In genomic region chr12:87236882-87237483, GRCm38 (mm10) we compare ENCODE assay signal across 27 mouse cellular contexts. TPM values are rescaled to one million over a fixed set of nuclear protein-coding genes. Genes with fewer than 3 reads are reported as not detected.
DNase-seq lines count a peak whose midpoint lies in the region; ATAC-seq and TF ChIP-seq lines count a peak whose summit lies in the region.
"Had no signal": no experiment of that assay in that cellular context is flagged by ENCODE, and none has a peak within 500 bp of the region (broad histone marks: within the 10 kb centered on the region; RNA-seq: fewer than 3 reads in every experiment).

No protein-coding gene starts in this region.

- peak overlapping the region; percentile 27 for H3K27ac ChIP-seq in CH12.LX (ENCODE audit: insufficient read depth, low read depth)
- H3K27ac ChIP-seq: heart, embryonic 10.5 days; hindbrain, embryonic 14.5 days; limb, embryonic 13.5 days; liver, embryonic 15.5 days; neural tube, embryonic 13.5 days; stomach, embryonic 15.5 days had no signal

- dilution Hi-C loops in CH12.LX (cut with MboI; ENCODE audit: extremely low pct_ligation_motif_present, extremely low pct_unique_long_range_greater_than_20kb, low sequenced_read_pairs), result no loop called here

- peak; percentile 30; the same call in 1 of the 2 replicates for TF ChIP-seq POLR2A in CH12.LX (IDR thresholded peaks at IDR 0.05; ENCODE audit: low read depth, low read length)

- peaks cover 3% of the 10 kb centered on the region for H3K9me3 ChIP-seq in CH12.LX (replicated peaks; ENCODE audit: low read length)
- H3K9me3 ChIP-seq: heart, embryonic 10.5 days; limb, embryonic 13.5 days; liver, embryonic 15.5 days; neural tube, embryonic 13.5 days; stomach, embryonic 15.5 days had no signal

- peak; percentile 65 for TF ChIP-seq EP300 in CH12.LX (IDR thresholded peaks at IDR 0.05; ENCODE audit: low read length)

- peak overlapping the region; percentile 67; the same call in 1 of the 2 replicates for H3K4me2 ChIP-seq in CH12.LX (ENCODE audit: insufficient read depth, low read depth, poor library complexity, severe bottlenecking)
- H3K4me2 ChIP-seq: hindbrain, embryonic 14.5 days; limb, embryonic 13.5 days; liver, embryonic 15.5 days; midbrain, embryonic 11.5 days; neural tube, embryonic 13.5 days; stomach, embryonic 15.5 days had no signal

- no peaks in the 10 kb centered on the region for H3K79me2 ChIP-seq in CH12.LX (replicated peaks; ENCODE audit: control insufficient read depth, extremely low read depth, insufficient read depth, poor library complexity, severe bottlenecking)

- peaks cover 31 to 43% of the 10 kb centered on the region in 2 experiments for H3K36me3 ChIP-seq in CH12.LX (replicated peaks in 1 of 2; ENCODE audit: control insufficient read depth in 1 of 2, insufficient read depth in 1 of 2, low read length in 1 of 2)

- no peak for TF ChIP-seq RAD21 in CH12.LX (IDR thresholded peaks at IDR 0.05; ENCODE audit: low read depth, low read length)

- TF ChIP-seq CTCF in CH12.LX (conservative IDR thresholded peaks at IDR 0.05 in 1 of 2, IDR thresholded peaks at IDR 0.05 in 1 of 2; ENCODE audit: low read depth in 2 of 2, low read length in 2 of 2), result no peak

- DNase-seq in frontal cortex, postnatal 14 days (ENCODE audit: low spot score in 2 of 2), result no peak
- peak; percentile 66 for DNase-seq in CH12.LX (ENCODE audit: extremely low read depth)
- no peak for DNase-seq in gastrocnemius, postnatal 4 days (ENCODE audit: low spot score in 2 of 2)
- DNase-seq in urinary bladder, adult 18-20 months (ENCODE audit: low spot score in 2 of 2), result no peak
- DNase-seq in retina, postnatal 1 day, result no peak
- DNase-seq: adrenal gland, adult 2 months; cerebellum, adult 2 months; heart, postnatal 10 days; kidney, adult 11 months; kidney, postnatal 10 days; lung, postnatal 10 days; right cerebral cortex, postnatal 4 days; thymus, postnatal 14 days had no signal

- peaks cover 12 to 19% of the 10 kb centered on the region in 2 experiments for H3K4me1 ChIP-seq in CH12.LX (ENCODE audit: control insufficient read depth in 1 of 2, insufficient read depth in 2 of 2)
- H3K4me1 ChIP-seq: limb, embryonic 13.5 days; liver, embryonic 15.5 days; neural tube, embryonic 13.5 days; stomach, embryonic 15.5 days had no signal

- H3K9ac ChIP-seq in CH12.LX (ENCODE audit: insufficient read depth, low read depth), result no peak overlapping the region
- H3K9ac ChIP-seq: hindbrain, embryonic 14.5 days; limb, embryonic 13.5 days; liver, embryonic 15.5 days; neural tube, embryonic 13.5 days; stomach, embryonic 15.5 days had no signal

- H3K4me3 ChIP-seq in CH12.LX (replicated peaks in 1 of 3; ENCODE audit: low read depth in 2 of 3, low read length in 2 of 3, poor library complexity in 1 of 3), result no peak overlapping the region
- H3K4me3 ChIP-seq: erythroblast, embryonic 14.5 days; heart, embryonic 10.5 days; limb, embryonic 13.5 days; liver, embryonic 15.5 days; neural tube, embryonic 13.5 days; stomach, embryonic 15.5 days had no signal

- no peaks in the 10 kb centered on the region for H3K27me3 ChIP-seq in CH12.LX (replicated peaks)
- H3K27me3 ChIP-seq: limb, embryonic 13.5 days; liver, embryonic 15.5 days; neural tube, embryonic 13.5 days; stomach, embryonic 15.5 days had no signal

- peak; percentile 55; the same call in 1 of the 2 replicates for ATAC-seq in frontal cortex, adult (ENCODE audit: low TSS enrichment)
- peak; percentile 86 for ATAC-seq in granulocyte monocyte progenitor cell, adult 5-6 weeks (replicated peaks; ENCODE audit: poor library complexity, severe bottlenecking)
- ATAC-seq in neutrophil, adult 5-6 weeks (ENCODE audit: extremely low read depth, insufficient number of reproducible peaks, low FRiP score, poor library complexity, severe bottlenecking), result peak; percentile 80
- ATAC-seq: forebrain, embryonic 16.5 days had no signal

- in situ Hi-C loops in CH12.LX (cut with MboI; ENCODE audit: low pct_ligation_motif_present, low pct_unique_long_range_greater_than_20kb, low sequenced_read_pairs), result no loop called here

TF ChIP-seq in CH12.LX, 34 proteins besides CTCF, POLR2A, EP300 and RAD21:
- no peak for TF ChIP-seq NRF1 (IDR thresholded peaks at IDR 0.05; ENCODE audit: low read depth, low read length)
- peak; percentile 68; the same call in 1 of the 2 replicates for TF ChIP-seq MEF2A (IDR thresholded peaks at IDR 0.05; ENCODE audit: borderline replicate concordance, low read depth, low read length)
- no peak for TF ChIP-seq KAT2A (IDR thresholded peaks at IDR 0.05; ENCODE audit: insufficient replicate concordance, low read length)
- TF ChIP-seq ETS1 (conservative IDR thresholded peaks at IDR 0.05; ENCODE audit: low read depth, low read length), result peak; percentile 62
- TF ChIP-seq BHLHE40 (IDR thresholded peaks at IDR 0.05; ENCODE audit: low read depth, low read length), result peak; percentile 52
- peak; percentile 52; the same call in 1 of the 2 replicates for TF ChIP-seq MYC (IDR thresholded peaks at IDR 0.05; ENCODE audit: low read depth, low read length)
- 0 out of 2 replicates have a peak, but pooled peaks have one; percentile 35 for TF ChIP-seq SIN3A (IDR thresholded peaks at IDR 0.05; ENCODE audit: low read length)
- TF ChIP-seq TCF12 (IDR thresholded peaks at IDR 0.05; ENCODE audit: low read depth, low read length), result peak; percentile 56; the same call in 1 of the 2 replicates
- no peak for TF ChIP-seq USF1 (IDR thresholded peaks at IDR 0.05; ENCODE audit: low read depth, low read length)
- TF ChIP-seq JUND (conservative IDR thresholded peaks at IDR 0.05; ENCODE audit: low read depth, low read length), result 0 out of 2 replicates have a peak, but pooled peaks have one; percentile 24
- no peak for TF ChIP-seq TBP (conservative IDR thresholded peaks at IDR 0.05; ENCODE audit: low read depth, low read length)
- peak; percentile 39; the same call in 1 of the 2 replicates for TF ChIP-seq JUN (IDR thresholded peaks at IDR 0.05; ENCODE audit: insufficient read depth, low read depth, low read length)
- TF ChIP-seq ELF1 (IDR thresholded peaks at IDR 0.05; ENCODE audit: low read depth, low read length), result 0 out of 2 replicates have a peak, but pooled peaks have one; percentile 13
- peak; percentile 27; the same call in 1 of the 2 replicates for TF ChIP-seq HCFC1 (IDR thresholded peaks at IDR 0.05; ENCODE audit: low read depth, low read length)
- peak; percentile 40; the same call in 1 of the 2 replicates for TF ChIP-seq IRF4 (IDR thresholded peaks at IDR 0.05; ENCODE audit: low read depth, low read length)
- TF ChIP-seq MAZ (IDR thresholded peaks at IDR 0.05; ENCODE audit: low read depth, low read length), result no peak

RNA-seq across cellular contexts. Expression of gene Noxred1, which starts 1.5 kb away (rescaled TPM):
- total RNA-seq in CH12.LX (2012; rRNA removed) (5.1 and 5.2 TPM in 2 replicates), CH12.LX (2014; rRNA removed) (6.9 and 8.0 TPM in 2 replicates)
- 10.0 and 10.4 TPM in 2 replicates for polyA plus RNA-seq in CH12.LX (2012; ENCODE audit: insufficient read length, low read depth)
- total RNA-seq in granulocyte monocyte progenitor cell, adult 5-6 weeks (2014; fragmentation: Nextera tagmentation), result 1.8 TPM in 1 of 2 replicates, not detected in the other
- not detected in 2 replicates for total RNA-seq in granulocyte monocyte progenitor cell, adult 5-6 weeks (2017)
- 16.8 and 20.3 TPM in 2 replicates for total RNA-seq in neutrophil, adult 5-6 weeks (2017)
- under 1 TPM in 1 of 2 experiments, not detected in 1; 0.22 TPM for total RNA-seq in gastrocnemius, postnatal 4 days (2021)
- polyA plus RNA-seq: adrenal gland, adult 2 months had no signal

RNA-seq across cellular contexts. Expression of gene Vipas39, which starts 29.1 kb away (rescaled TPM):
- 32.1 and 33.7 TPM in 2 replicates for total RNA-seq in CH12.LX (2012; rRNA removed)
- total RNA-seq in CH12.LX (2014; rRNA removed), result 44.4 and 47.2 TPM in 2 replicates
- polyA plus RNA-seq in CH12.LX (2012; ENCODE audit: insufficient read length, low read depth), result 27.9 and 30.2 TPM in 2 replicates
- 25.9 and 56.4 TPM in 2 replicates for total RNA-seq in granulocyte monocyte progenitor cell, adult 5-6 weeks (2014; fragmentation: Nextera tagmentation)
- total RNA-seq in granulocyte monocyte progenitor cell, adult 5-6 weeks (2017), result 27.2 and 31.0 TPM in 2 replicates
- total RNA-seq in neutrophil, adult 5-6 weeks (2017), result 50.5 and 52.8 TPM in 2 replicates
- 10 to 100 TPM; 18.1 to 20.7 TPM for total RNA-seq in gastrocnemius, postnatal 4 days (2021)

RNA-seq across cellular contexts. Expression of gene Ahsa1, which starts 29.3 kb away (rescaled TPM):
- 288 and 397 TPM in 2 replicates for total RNA-seq in CH12.LX (2012; rRNA removed)
- 456 and 483 TPM in 2 replicates for total RNA-seq in CH12.LX (2014; rRNA removed)
- polyA plus RNA-seq in CH12.LX (2012; ENCODE audit: insufficient read length, low read depth), result 392 and 523 TPM in 2 replicates
- total RNA-seq in granulocyte monocyte progenitor cell, adult 5-6 weeks (2014; fragmentation: Nextera tagmentation), result 174 and 185 TPM in 2 replicates
- total RNA-seq in granulocyte monocyte progenitor cell, adult 5-6 weeks (2017), result 310 and 324 TPM in 2 replicates
- total RNA-seq in neutrophil, adult 5-6 weeks (2017), result 113 and 118 TPM in 2 replicates
- total RNA-seq in gastrocnemius, postnatal 4 days (2021), result 100 to 1,000 TPM; 102 to 104 TPM

RNA-seq across cellular contexts. Expression of gene Tmed8, which starts 36.7 kb away (rescaled TPM):
- total RNA-seq in CH12.LX (2012; rRNA removed), result 27.3 and 29.1 TPM in 2 replicates
- total RNA-seq in CH12.LX (2014; rRNA removed), result 27.9 and 29.3 TPM in 2 replicates
- polyA plus RNA-seq in CH12.LX (2012; ENCODE audit: insufficient read length, low read depth), result 29.4 and 34.8 TPM in 2 replicates
- 9.6 and 9.8 TPM in 2 replicates for total RNA-seq in granulocyte monocyte progenitor cell, adult 5-6 weeks (2014; fragmentation: Nextera tagmentation)
- 5.4 and 8.0 TPM in 2 replicates for total RNA-seq in granulocyte monocyte progenitor cell, adult 5-6 weeks (2017)
- 43.3 and 44.7 TPM in 2 replicates for total RNA-seq in neutrophil, adult 5-6 weeks (2017)
- 1 to 10 TPM; 3.8 to 4.6 TPM for total RNA-seq in gastrocnemius, postnatal 4 days (2021)

RNA-seq across cellular contexts. Expression of gene Samd15, which starts 37.5 kb away (rescaled TPM):
- total RNA-seq in CH12.LX (2012; rRNA removed) (0.97 and 1.1 TPM in 2 replicates), CH12.LX (2014; rRNA removed) (0.28 and 1.8 TPM in 2 replicates)
- 2.8 and 3.9 TPM in 2 replicates for polyA plus RNA-seq in CH12.LX (2012; ENCODE audit: insufficient read length, low read depth)
- 3.2 TPM in 1 of 2 replicates, not detected in the other for total RNA-seq in granulocyte monocyte progenitor cell, adult 5-6 weeks (2014; fragmentation: Nextera tagmentation)
- not detected in 2 replicates for total RNA-seq in granulocyte monocyte progenitor cell, adult 5-6 weeks (2017)
- 2.0 and 3.5 TPM in 2 replicates for total RNA-seq in neutrophil, adult 5-6 weeks (2017)
- under 1 TPM; 0.36 to 0.86 TPM for total RNA-seq in gastrocnemius, postnatal 4 days (2021)
- total RNA-seq: gastrocnemius, adult 8-10 months; monocyte, adult 5-6 weeks had no signal
- polyA plus RNA-seq: erythroblast, embryonic 14.5 days had no signal
